Mouse (Mus musculus): ENCODE results near the gene Ces1f. TPM values are rescaled to one million over a fixed set of nuclear protein-coding genes. Genes with fewer than 3 reads are reported as not detected.
"Not testable (repeated sequence)": the region's sequence is repeated elsewhere in the genome, so short reads cannot be mapped to it uniquely, and the experiment has no call there.

The Ces1f gene
- total and polyA plus RNA-seq, 3 experiments, result not detected

DNA sequence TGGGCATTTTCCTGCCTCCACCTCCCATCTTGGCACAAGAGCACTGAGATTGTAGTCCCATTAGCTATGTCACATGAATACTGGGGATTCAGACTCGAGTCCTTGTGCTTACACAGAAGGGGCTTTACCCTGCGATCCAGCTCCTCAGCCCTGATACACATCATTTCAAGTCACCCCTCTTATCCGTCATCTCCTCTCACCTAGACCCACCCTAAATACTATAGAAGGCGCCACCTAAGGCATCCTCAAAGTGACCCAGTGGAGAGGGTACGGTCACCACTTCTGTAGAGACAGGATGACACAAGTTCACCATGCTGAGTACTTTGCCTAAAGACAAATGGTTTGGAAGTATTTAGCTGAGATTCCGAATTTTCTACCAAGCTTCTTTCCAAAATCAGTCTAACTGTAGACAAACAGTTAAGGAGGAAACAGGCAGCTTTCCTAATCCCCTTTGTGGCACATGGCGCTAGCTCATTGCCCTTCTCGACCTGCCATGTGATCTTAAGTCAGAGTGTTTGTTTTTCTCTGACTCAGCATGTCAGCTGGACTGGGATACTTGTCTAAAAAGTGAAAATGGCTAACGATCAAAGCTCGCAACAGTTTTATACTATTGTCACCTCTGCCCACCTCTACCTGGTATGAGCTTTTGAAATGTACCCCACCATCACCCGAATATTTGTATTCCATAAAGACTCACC, 50.7 kb downstream of the Ces1f start:
- DNase-seq (ENCODE audit: low spot score), result no peak
- no peak for ATAC-seq (ENCODE audit: extremely low read depth, insufficient number of reproducible peaks, low FRiP score, poor library complexity, severe bottlenecking)
- TF ChIP-seq POLR2AphosphoS5 (IDR thresholded peaks at IDR 0.05; ENCODE audit: insufficient replicate concordance, low read depth, low read length), result no peak
- no peak for TF ChIP-seq CTCF (IDR thresholded peaks at IDR 0.05; ENCODE audit: low read depth, low read length)
- TF ChIP-seq GATA2 (IDR thresholded peaks at IDR 0.05; ENCODE audit: borderline replicate concordance, low read depth, low read length), result no peak
- TF ChIP-seq GATA1 (IDR thresholded peaks at IDR 0.05; ENCODE audit: borderline replicate concordance, low read length), result no peak
- no peak for TF ChIP-seq TAL1 (conservative IDR thresholded peaks at IDR 0.05; ENCODE audit: low read depth, low read length)

DNA sequence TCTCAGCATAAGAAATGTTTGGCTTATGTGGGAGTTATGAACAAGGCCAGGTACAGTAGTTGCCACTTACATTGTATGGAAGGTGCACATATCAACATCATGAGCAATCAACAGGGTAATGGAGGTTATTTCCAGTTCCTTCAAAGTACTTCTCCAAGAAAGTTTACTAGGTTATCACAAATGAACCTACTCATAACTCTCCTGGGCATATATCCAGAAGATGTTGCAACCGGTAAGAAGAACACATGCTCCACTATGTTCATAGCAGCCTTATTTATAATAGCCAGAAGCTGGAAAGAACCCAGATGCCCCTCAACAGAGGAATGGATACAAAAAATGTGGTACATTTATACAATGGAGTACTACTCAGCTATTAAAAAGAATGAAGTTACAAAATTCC, 53.1 kb downstream of the Ces1f start:
- not testable (repeated sequence) for H3K4me3 ChIP-seq (ENCODE audit: low read depth, low read length); ATAC-seq (ENCODE audit: extremely low read depth, insufficient number of reproducible peaks, low FRiP score, poor library complexity, severe bottlenecking); DNase-seq (ENCODE audit: low spot score); H3K27me3 ChIP-seq (ENCODE audit: insufficient read depth, low read length); H3K36me3 ChIP-seq (replicated peaks); H3K4me1 ChIP-seq (ENCODE audit: insufficient read depth, low read depth, low read length)
- H3K9me3 ChIP-seq (replicated peaks), result peaks cover 28% of the 10 kb centered on the region

More for the DNA sequence above, 50.7 kb downstream of the Ces1f start:
- no peaks in the 10 kb centered on the region for H3K27me3 ChIP-seq (ENCODE audit: insufficient read depth, low read length)
- H3K9me3 ChIP-seq (replicated peaks), result peaks cover 19% of the 10 kb centered on the region
- no peak overlapping the region for H3K4me3 ChIP-seq (ENCODE audit: low read depth, low read length)
- H3K4me1 ChIP-seq (ENCODE audit: insufficient read depth, low read depth, low read length), result no peaks in the 10 kb centered on the region
- no peaks in the 10 kb centered on the region for H3K36me3 ChIP-seq (replicated peaks)

DNA sequence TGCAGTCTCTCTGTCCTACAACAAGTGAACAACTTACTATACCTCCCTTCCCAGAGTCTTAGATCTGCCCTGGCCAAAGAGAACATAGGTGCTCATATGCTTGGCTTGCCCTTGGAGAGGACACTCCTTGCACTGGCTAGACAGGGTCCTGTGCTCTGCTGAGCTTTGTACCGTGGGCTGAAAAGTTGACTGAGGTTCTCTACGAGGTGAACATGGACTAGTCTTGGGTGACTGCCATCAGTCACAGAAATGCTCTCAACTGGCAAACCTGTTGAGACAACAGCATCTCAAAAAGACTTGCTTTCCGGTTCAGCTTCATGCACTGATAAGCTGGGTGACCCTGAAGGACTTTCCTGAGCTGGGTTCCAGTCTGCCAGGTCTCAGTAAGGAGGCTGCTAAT, 57.7 kb downstream of the Ces1f start:
- no peak overlapping the region for H3K4me3 ChIP-seq (ENCODE audit: low read depth, low read length)
- peaks cover 38% of the 10 kb centered on the region for H3K9me3 ChIP-seq (replicated peaks)
- no peaks in the 10 kb centered on the region for H3K27me3 ChIP-seq (ENCODE audit: insufficient read depth, low read length)
- H3K4me1 ChIP-seq (ENCODE audit: insufficient read depth, low read depth, low read length), result no peaks in the 10 kb centered on the region
- TF ChIP-seq CTCF (IDR thresholded peaks at IDR 0.05; ENCODE audit: low read depth, low read length), result no peak
- TF ChIP-seq GATA2 (IDR thresholded peaks at IDR 0.05; ENCODE audit: borderline replicate concordance, low read depth, low read length), result no peak
- no peak for TF ChIP-seq TAL1 (conservative IDR thresholded peaks at IDR 0.05; ENCODE audit: low read depth, low read length)
- TF ChIP-seq GATA1 (IDR thresholded peaks at IDR 0.05; ENCODE audit: borderline replicate concordance, low read length), result no peak
- ATAC-seq (ENCODE audit: extremely low read depth, insufficient number of reproducible peaks, low FRiP score, poor library complexity, severe bottlenecking), result no peak
- no peaks in the 10 kb centered on the region for H3K36me3 ChIP-seq (replicated peaks)
- DNase-seq (ENCODE audit: low spot score), result no peak

DNA sequence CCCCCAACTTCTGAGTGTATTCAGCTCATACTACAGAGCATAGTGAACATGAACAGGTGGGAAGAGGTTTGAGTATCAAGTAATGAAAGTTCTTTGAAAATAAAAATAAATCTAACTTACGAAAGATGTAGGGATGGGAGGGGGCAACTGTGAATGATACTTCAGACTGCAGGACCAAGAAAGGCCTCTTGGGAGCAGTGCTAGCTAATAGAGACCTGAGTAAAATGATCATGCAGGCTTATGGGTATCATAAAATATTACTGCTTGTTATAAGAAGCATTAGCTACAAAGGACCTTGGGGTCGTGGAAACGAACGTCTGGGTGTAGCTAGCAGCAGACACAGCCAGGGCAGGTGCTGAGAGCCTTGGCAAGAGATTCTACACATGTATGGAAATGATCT, 61.7 kb downstream of the Ces1f start:
- no peak for ATAC-seq (ENCODE audit: extremely low read depth, insufficient number of reproducible peaks, low FRiP score, poor library complexity, severe bottlenecking)
- H3K27me3 ChIP-seq (ENCODE audit: insufficient read depth, low read length), result no peaks in the 10 kb centered on the region

DNA sequence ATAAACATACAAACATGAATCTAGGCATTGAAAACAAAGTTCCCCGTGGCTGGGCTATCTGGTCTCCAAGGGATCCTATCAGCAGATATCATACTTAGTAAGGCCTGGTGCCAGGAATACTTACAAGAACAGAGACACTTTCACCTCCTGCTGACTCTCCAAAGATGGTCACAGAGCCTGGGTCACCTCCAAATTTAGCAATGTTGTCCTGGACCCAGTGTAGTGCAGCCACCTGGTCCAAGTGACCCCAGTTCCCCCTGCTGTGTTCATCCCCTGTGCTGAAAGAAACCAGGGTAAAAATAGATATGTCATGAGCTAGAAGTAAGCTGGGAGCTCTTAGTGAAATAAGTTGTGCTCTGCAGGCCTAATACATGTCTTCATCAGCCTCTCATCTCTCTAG, 62.2 kb downstream of the Ces1f start:
- no peak for ATAC-seq (ENCODE audit: extremely low read depth, insufficient number of reproducible peaks, low FRiP score, poor library complexity, severe bottlenecking)
- Histone ChIP-seq H3K27me3 (ENCODE audit: insufficient read depth, low read length) (no peaks in the 10 kb centered on the region), H3K4me3 (ENCODE audit: low read depth, low read length) (no peak overlapping the region), H3K9me3 (replicated peaks) (peaks cover 41% of the 10 kb centered on the region), H3K36me3 (replicated peaks) (no peaks in the 10 kb centered on the region), H3K4me1 (ENCODE audit: insufficient read depth, low read depth, low read length) (no peaks in the 10 kb centered on the region)
- no peak for DNase-seq (ENCODE audit: low spot score)
- TF ChIP-seq GATA2 (IDR thresholded peaks at IDR 0.05; ENCODE audit: borderline replicate concordance, low read depth, low read length) (no peak), CTCF (IDR thresholded peaks at IDR 0.05; ENCODE audit: low read depth, low read length) (no peak), TAL1 (conservative IDR thresholded peaks at IDR 0.05; ENCODE audit: low read depth, low read length) (no peak), GATA1 (IDR thresholded peaks at IDR 0.05; ENCODE audit: borderline replicate concordance, low read length) (no peak)

More for the DNA sequence above, 61.7 kb downstream of the Ces1f start:
- Histone ChIP-seq H3K36me3 (replicated peaks) (no peaks in the 10 kb centered on the region), H3K9me3 (replicated peaks) (peaks cover 36% of the 10 kb centered on the region), H3K4me3 (ENCODE audit: low read depth, low read length) (no peak overlapping the region), H3K4me1 (ENCODE audit: insufficient read depth, low read depth, low read length) (no peaks in the 10 kb centered on the region)
- DNase-seq (ENCODE audit: low spot score), result no peak
- TF ChIP-seq GATA1 (IDR thresholded peaks at IDR 0.05; ENCODE audit: borderline replicate concordance, low read length), result no peak
- no peak for TF ChIP-seq GATA2 (IDR thresholded peaks at IDR 0.05; ENCODE audit: borderline replicate concordance, low read depth, low read length)
- TF ChIP-seq POLR2AphosphoS5 (IDR thresholded peaks at IDR 0.05; ENCODE audit: insufficient replicate concordance, low read depth, low read length), result no peak
- no peak for TF ChIP-seq TAL1 (conservative IDR thresholded peaks at IDR 0.05; ENCODE audit: low read depth, low read length)
- TF ChIP-seq CTCF (IDR thresholded peaks at IDR 0.05; ENCODE audit: low read depth, low read length), result no peak

DNA sequence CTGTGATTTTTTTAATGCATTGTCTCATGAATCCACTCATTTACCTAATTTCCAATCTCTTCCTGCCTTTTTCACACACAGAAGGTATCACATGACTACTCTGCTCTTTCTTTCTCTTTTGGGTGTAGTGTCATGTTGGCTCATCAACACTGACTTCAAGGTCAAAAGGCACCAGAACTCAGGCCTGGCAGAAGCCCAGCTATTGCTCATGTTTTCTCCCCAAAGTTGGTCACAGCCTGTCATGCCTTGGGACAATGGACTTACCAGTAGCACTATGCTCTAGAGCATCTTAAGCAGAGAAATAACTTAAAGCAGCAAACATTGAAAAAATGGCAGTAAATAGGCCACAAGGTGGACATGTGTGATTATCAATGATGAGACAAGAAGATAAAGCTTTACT, 68.5 kb downstream of the Ces1f start:
- DNase-seq (ENCODE audit: low spot score) (no peak), ATAC-seq (ENCODE audit: extremely low read depth, insufficient number of reproducible peaks, low FRiP score, poor library complexity, severe bottlenecking) (no peak)
- Histone ChIP-seq H3K4me1 (ENCODE audit: insufficient read depth, low read depth, low read length) (no peaks in the 10 kb centered on the region), H3K4me3 (ENCODE audit: low read depth, low read length) (no peak overlapping the region), H3K36me3 (replicated peaks) (no peaks in the 10 kb centered on the region), H3K27me3 (ENCODE audit: insufficient read depth, low read length) (no peaks in the 10 kb centered on the region), H3K9me3 (replicated peaks) (peaks cover 27% of the 10 kb centered on the region)
- TF ChIP-seq GATA2 (IDR thresholded peaks at IDR 0.05; ENCODE audit: borderline replicate concordance, low read depth, low read length) (no peak), TAL1 (conservative IDR thresholded peaks at IDR 0.05; ENCODE audit: low read depth, low read length) (no peak), POLR2AphosphoS5 (IDR thresholded peaks at IDR 0.05; ENCODE audit: insufficient replicate concordance, low read depth, low read length) (no peak), CTCF (IDR thresholded peaks at IDR 0.05; ENCODE audit: low read depth, low read length) (no peak), GATA1 (IDR thresholded peaks at IDR 0.05; ENCODE audit: borderline replicate concordance, low read length) (no peak)

Other genes with a start within 250 kb of the Ces1f start
- not detected in 2 replicates for gene Ces1a, start 231.6 kb downstream of the Ces1f start, total RNA-seq (2014; fragmentation: Nextera tagmentation)
- 0.05 TPM in 1 of 2 replicates, not detected in the other for gene Ces1a, start 231.6 kb downstream of the Ces1f start, total RNA-seq (2017)
- gene Ces1a, start 231.6 kb downstream of the Ces1f start, polyA plus RNA-seq (2012), result not detected in 2 replicates
- gene Ces1b, start 199.7 kb downstream of the Ces1f start, total RNA-seq (2014; fragmentation: Nextera tagmentation), result not detected in 2 replicates
- gene Ces1b, start 199.7 kb downstream of the Ces1f start, total RNA-seq (2017), result 0.05 TPM in 1 of 2 replicates, not detected in the other
- gene Ces1b, start 199.7 kb downstream of the Ces1f start, polyA plus RNA-seq (2012), result not detected in 2 replicates
- gene Ces1c, start 148.5 kb downstream of the Ces1f start, total RNA-seq (2014; fragmentation: Nextera tagmentation), result not detected in 2 replicates
- gene Ces1c, start 148.5 kb downstream of the Ces1f start, total RNA-seq (2017), result not detected in 2 replicates
- not detected in 2 replicates for gene Ces1c, start 148.5 kb downstream of the Ces1f start, polyA plus RNA-seq (2012)
- gene Ces1d, start 81.9 kb downstream of the Ces1f start, total RNA-seq (2014; fragmentation: Nextera tagmentation), result not detected in 2 replicates
- gene Ces1d, start 81.9 kb downstream of the Ces1f start, total RNA-seq (2017), result not detected in 2 replicates
- not detected in 2 replicates for gene Ces1d, start 81.9 kb downstream of the Ces1f start, polyA plus RNA-seq (2012)
- gene Ces1e, start 50.1 kb downstream of the Ces1f start, total RNA-seq (2014; fragmentation: Nextera tagmentation), result not detected in 2 replicates
- gene Ces1e, start 50.1 kb downstream of the Ces1f start, total RNA-seq (2017), result not detected in 2 replicates
- not detected in 2 replicates for gene Ces1e, start 50.1 kb downstream of the Ces1f start, polyA plus RNA-seq (2012)
- not detected in 2 replicates for gene Ces1g, start 57.6 kb upstream of the Ces1f start, total RNA-seq (2014; fragmentation: Nextera tagmentation)
- 0.05 TPM in 1 of 2 replicates, not detected in the other for gene Ces1g, start 57.6 kb upstream of the Ces1f start, total RNA-seq (2017)
- not detected in 2 replicates for gene Ces1g, start 57.6 kb upstream of the Ces1f start, polyA plus RNA-seq (2012)
- not detected in 2 replicates for gene Ces1h, start 100.0 kb upstream of the Ces1f start, total RNA-seq (2014; fragmentation: Nextera tagmentation)
- not detected in 2 replicates for gene Ces1h, start 100.0 kb upstream of the Ces1f start, total RNA-seq (2017)
- gene Ces1h, start 100.0 kb upstream of the Ces1f start, polyA plus RNA-seq (2012), result not detected in 2 replicates